Mouse (Mus musculus): ENCODE data around the gene Pla2g2d. TPM values are rescaled to one million over a fixed set of nuclear protein-coding genes. Genes with fewer than 3 reads are reported as not detected.

Pla2g2d gene
- polyA plus RNA-seq, 1 experiment from 2014 or later: not detected

DNA sequence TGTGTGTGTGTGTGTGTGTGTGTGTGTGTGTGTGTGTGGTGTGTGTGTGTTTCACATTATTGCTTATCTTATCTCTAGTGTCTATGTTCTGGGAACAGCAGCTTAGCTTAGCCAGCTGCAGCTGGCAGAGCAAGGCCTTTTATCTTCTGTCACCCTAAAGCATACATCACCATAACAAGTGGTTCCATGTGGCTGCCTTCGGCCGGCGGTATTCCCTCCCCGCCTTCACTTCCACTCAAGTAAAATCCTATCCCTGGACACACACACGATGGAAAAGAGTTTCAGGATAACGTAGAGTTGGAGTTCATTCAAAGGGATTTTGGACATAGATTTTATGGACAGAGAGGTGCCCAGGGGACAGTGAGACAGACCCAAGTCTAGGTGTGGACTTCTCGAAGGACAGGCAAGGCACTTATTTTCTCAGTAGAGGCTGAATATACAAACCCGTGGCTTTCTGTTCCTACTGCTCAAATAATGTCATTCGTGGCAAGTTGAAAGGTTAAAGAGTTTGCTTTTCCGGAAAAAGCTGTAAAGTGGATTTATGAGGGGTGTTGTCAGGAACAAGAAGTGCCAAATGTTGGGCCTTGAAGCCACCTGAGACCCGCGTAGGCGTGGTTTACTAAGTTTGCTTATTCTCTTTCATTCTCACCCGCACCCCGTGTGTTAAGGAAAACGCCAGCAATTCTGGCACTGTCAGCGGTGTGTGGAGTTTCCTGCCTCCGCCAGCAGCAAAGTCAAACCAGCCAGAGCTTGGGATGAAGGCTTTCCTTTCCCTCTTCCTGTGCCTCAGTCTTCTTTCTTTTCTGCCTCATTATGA is 50.4 kb downstream of the Pla2g2d start:
- 33% methylated on average over 17 of the region's 18 CpGs for WGBS (ENCODE audit: missing documents)
- no peaks in the 10 kb centered on the region for H3K36me3 ChIP-seq (ENCODE audit: inconsistent target)
- no peak overlapping the region for H3K4me3 ChIP-seq (ENCODE audit: inconsistent target)
- H3K79me2 ChIP-seq (ENCODE audit: inconsistent target): no peaks in the 10 kb centered on the region
- no peak overlapping the region for H3K27ac ChIP-seq

DNA sequence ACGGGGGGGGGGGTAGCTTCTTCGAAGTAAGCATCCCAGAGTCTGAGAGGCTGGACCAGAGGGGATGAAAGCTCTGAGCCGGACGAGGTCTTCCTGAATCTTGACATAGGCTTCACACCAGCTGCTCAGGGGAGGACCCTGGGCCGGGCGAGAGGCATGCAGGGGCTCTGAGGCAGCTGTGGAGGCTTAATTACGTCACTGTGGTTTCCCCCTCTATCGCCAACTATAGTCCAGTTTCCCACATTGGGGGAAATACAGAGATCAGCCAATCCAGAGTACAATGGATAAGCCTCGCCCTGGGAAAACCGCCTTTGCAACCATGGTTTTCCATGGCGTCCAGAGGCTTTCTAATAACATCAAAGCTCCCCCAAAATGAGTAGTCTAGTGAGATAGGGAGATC is 51.6 kb downstream of the Pla2g2d start:
- no peak overlapping the region for H3K27ac ChIP-seq
- no peaks in the 10 kb centered on the region for H3K79me2 ChIP-seq (ENCODE audit: inconsistent target)
- WGBS (ENCODE audit: missing documents): 30% methylated on average over 11 of the region's 11 CpGs
- no peak overlapping the region for H3K4me3 ChIP-seq (ENCODE audit: inconsistent target)
- no peaks in the 10 kb centered on the region for H3K36me3 ChIP-seq (ENCODE audit: inconsistent target)

Other genes with a start within 250 kb of the Pla2g2d start
- not detected in 3 replicates for gene Vwa5b1, start 139.9 kb upstream of the Pla2g2d start, polyA plus RNA-seq (2018)
- gene Pla2g2c, start 50.9 kb upstream of the Pla2g2d start, polyA plus RNA-seq (2018): not detected in 3 replicates
- not detected in 3 replicates for gene Ubxn10, start 38.6 kb upstream of the Pla2g2d start, polyA plus RNA-seq (2018)
- not detected in 3 replicates for gene Pla2g2f, start 18.1 kb upstream of the Pla2g2d start, polyA plus RNA-seq (2018)
- gene Pla2g5, start 87.7 kb downstream of the Pla2g2d start, polyA plus RNA-seq (2018): 0.16 to 1.2 TPM (median 0.47 TPM) in 3 replicates
- not detected in 3 replicates for gene Gm13030, start 98.2 kb downstream of the Pla2g2d start, polyA plus RNA-seq (2018)
- 1.1 to 3.7 TPM (median 2.6 TPM) in 3 replicates for gene Pla2g2e, start 102.2 kb downstream of the Pla2g2d start, polyA plus RNA-seq (2018)
- gene Otud3, start 138.2 kb downstream of the Pla2g2d start, polyA plus RNA-seq (2018): 6.9 to 12.3 TPM (median 7.4 TPM) in 3 replicates
- not detected in 3 replicates for gene Rnf186, start 191.4 kb downstream of the Pla2g2d start, polyA plus RNA-seq (2018)
- gene Tmco4, start 197.2 kb downstream of the Pla2g2d start, polyA plus RNA-seq (2018): 8.6 to 10.1 TPM (median 8.7 TPM) in 3 replicates